Mouse (Mus musculus): Measurements from ENCODE around the gene Baiap2l1. TPM values are rescaled to one million over a fixed set of nuclear protein-coding genes. Genes with fewer than 3 reads are reported as not detected.

The Baiap2l1 gene
- polyA plus RNA-seq, 1 experiment from 2014 or later: 3.2 TPM

DNA sequence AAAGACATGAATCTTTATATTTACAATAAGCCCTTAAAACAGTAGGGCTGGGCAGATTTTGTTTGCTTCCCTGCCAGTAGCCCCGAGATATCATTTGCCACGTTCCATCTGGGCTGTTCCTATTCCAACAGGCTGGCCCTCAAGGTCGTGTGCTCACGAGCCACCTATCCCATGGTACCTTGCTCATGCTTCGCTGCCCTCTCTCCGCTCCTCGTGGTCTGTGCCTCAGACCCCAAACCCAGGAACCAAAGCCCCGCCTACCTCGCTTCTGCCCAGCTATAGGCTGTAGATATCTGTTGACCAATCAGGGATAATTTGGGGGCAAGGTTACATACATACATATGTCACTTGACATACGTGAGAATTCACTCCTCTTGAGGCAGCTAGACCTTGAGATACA, 110.6 kb downstream of the Baiap2l1 start:
- H3K36me3 ChIP-seq (ENCODE audit: control insufficient read depth, insufficient read depth, low read length): no peaks in the 10 kb centered on the region
- DNase-seq (ENCODE audit: low spot score) (no peak), ATAC-seq (ENCODE audit: low FRiP score) (no peak)
- no peak overlapping the region for H3K9ac ChIP-seq (ENCODE audit: low read depth, low read length)
- H3K27me3 ChIP-seq (ENCODE audit: control insufficient read depth, insufficient read depth, low read length): no peaks in the 10 kb centered on the region
- H3K4me2 ChIP-seq (replicated peaks; ENCODE audit: low read depth, low read length): no peak overlapping the region
- H3K4me1 ChIP-seq (replicated peaks; ENCODE audit: control insufficient read depth, insufficient read depth, low read length): no peaks in the 10 kb centered on the region
- H3K4me3 ChIP-seq (ENCODE audit: low read depth, low read length): no peak overlapping the region
- H3K9me3 ChIP-seq (ENCODE audit: control insufficient read depth, low read length): no peaks in the 10 kb centered on the region; the same call in 1 of the 2 replicates
- WGBS: 82% methylated on average over 10 of the region's 10 CpGs
- no peak overlapping the region for H3K27ac ChIP-seq (ENCODE audit: low read depth, low read length)

DNA sequence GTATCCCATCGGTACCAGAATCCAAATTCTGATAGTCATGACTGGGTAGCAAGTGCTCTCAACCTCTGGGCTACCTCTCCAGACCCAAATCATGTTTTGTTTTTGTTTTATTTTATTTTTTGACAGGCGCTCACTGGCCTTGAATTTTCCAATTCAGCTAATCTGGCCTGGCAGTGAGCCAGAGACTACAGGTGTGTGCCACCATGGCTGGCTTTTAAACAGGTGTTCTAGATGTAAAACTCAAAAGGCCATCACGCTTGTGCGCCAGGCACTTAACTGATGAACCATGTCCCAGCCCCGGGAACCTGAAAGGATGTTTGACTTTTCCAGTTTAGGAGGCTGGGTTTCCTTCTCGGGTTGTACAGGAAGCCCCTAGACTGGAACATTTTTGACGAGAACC, 111.2 kb downstream of the Baiap2l1 start:
- Histone ChIP-seq H3K36me3 (ENCODE audit: control insufficient read depth, insufficient read depth, low read length) (no peaks in the 10 kb centered on the region), H3K4me3 (ENCODE audit: low read depth, low read length) (no peak overlapping the region), H3K4me2 (replicated peaks; ENCODE audit: low read depth, low read length) (no peak overlapping the region), H3K9ac (ENCODE audit: low read depth, low read length) (no peak overlapping the region), H3K27ac (ENCODE audit: low read depth, low read length) (no peak overlapping the region), H3K9me3 (ENCODE audit: control insufficient read depth, low read length) (no peaks in the 10 kb centered on the region; the same call in 1 of the 2 replicates), H3K4me1 (replicated peaks; ENCODE audit: control insufficient read depth, insufficient read depth, low read length) (no peaks in the 10 kb centered on the region), H3K27me3 (ENCODE audit: control insufficient read depth, insufficient read depth, low read length) (no peaks in the 10 kb centered on the region)
- WGBS: 86% methylated on average over 7 of the region's 7 CpGs
- no peak for DNase-seq (ENCODE audit: low spot score)
- no peak for ATAC-seq (ENCODE audit: low FRiP score)

- Histone ChIP-seq H3K27ac (ENCODE audit: low read depth, low read length) (no peak overlapping the region), H3K9ac (ENCODE audit: low read depth, low read length) (no peak overlapping the region), H3K36me3 (ENCODE audit: control insufficient read depth, insufficient read depth, low read length) (no peaks in the 10 kb centered on the region), H3K9me3 (ENCODE audit: control insufficient read depth, low read length) (no peaks in the 10 kb centered on the region; the same call in 1 of the 2 replicates), H3K4me1 (replicated peaks; ENCODE audit: control insufficient read depth, insufficient read depth, low read length) (no peaks in the 10 kb centered on the region), H3K4me2 (replicated peaks; ENCODE audit: low read depth, low read length) (no peak overlapping the region), H3K4me3 (ENCODE audit: low read depth, low read length) (no peak overlapping the region), H3K27me3 (ENCODE audit: control insufficient read depth, insufficient read depth, low read length) (no peaks in the 10 kb centered on the region)
- no peak for ATAC-seq (ENCODE audit: low FRiP score)
- DNase-seq (ENCODE audit: low spot score): no peak
- WGBS: 79% methylated on average over 2 of the region's 2 CpGs
Measured at GRCm38 (mm10) chr5:144245592-144245991, 112.3 kb downstream of the Baiap2l1 start.

DNA sequence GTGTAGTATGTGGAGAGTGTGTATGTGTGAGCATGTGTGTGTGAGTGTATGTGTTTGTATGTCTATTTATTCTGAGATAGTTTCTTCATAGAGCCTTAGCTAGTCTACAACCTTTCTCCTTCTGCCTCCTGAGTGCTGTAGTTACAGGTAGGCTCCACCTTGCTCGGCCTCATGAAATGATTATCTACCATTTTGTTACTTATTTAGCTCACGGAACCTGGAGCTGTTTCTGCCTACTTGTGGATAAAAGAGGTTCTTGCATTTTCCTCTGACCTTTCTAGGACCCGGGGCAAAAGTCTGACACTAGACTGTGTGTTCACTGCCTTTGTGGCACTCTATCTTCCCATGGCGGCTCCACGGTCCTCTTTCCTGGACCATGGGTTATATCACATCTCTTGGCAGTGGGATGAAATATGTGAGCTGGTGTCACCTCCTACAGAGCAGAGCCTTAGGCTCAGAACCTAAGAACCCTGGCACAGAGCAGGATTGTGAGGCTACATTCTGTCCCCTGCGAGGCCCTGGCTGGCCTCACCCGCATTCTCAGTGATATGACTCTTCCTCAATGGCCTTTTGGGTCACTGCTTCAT, 113.9 kb downstream of the Baiap2l1 start, which contains the start of gene Bri3:
Bri3 (plus strand) TSS at position 537 of the 587 bp plus-strand sequence.
- Histone ChIP-seq H3K9me3 (ENCODE audit: control insufficient read depth, low read length) (no peaks in the 10 kb centered on the region), H3K36me3 (ENCODE audit: control insufficient read depth, insufficient read depth, low read length) (no peaks in the 10 kb centered on the region), H3K4me1 (replicated peaks; ENCODE audit: control insufficient read depth, insufficient read depth, low read length) (no peaks in the 10 kb centered on the region), H3K27ac (ENCODE audit: low read depth, low read length) (no peak within 1 kb of the TSS), H3K9ac (ENCODE audit: low read depth, low read length) (no peak within 1 kb of the TSS), H3K4me2 (replicated peaks; ENCODE audit: low read depth, low read length) (no peak within 1 kb of the TSS), H3K4me3 (ENCODE audit: low read depth, low read length) (no peak within 1 kb of the TSS), H3K27me3 (ENCODE audit: control insufficient read depth, insufficient read depth, low read length) (no peaks in the 10 kb centered on the region)
- no peak for ATAC-seq (ENCODE audit: low FRiP score)
- 94% methylated on average over 7 of the region's 7 CpGs for WGBS
- DNase-seq (ENCODE audit: low spot score): no peak

GRCm38 (mm10) chr5:144238969-144239368, 118.9 kb downstream of the Baiap2l1 start:
- Histone ChIP-seq H3K27me3 (ENCODE audit: control insufficient read depth, insufficient read depth, low read length) (no peaks in the 10 kb centered on the region), H3K27ac (ENCODE audit: low read depth, low read length) (no peak overlapping the region), H3K4me1 (replicated peaks; ENCODE audit: control insufficient read depth, insufficient read depth, low read length) (no peaks in the 10 kb centered on the region), H3K36me3 (ENCODE audit: control insufficient read depth, insufficient read depth, low read length) (no peaks in the 10 kb centered on the region), H3K9ac (ENCODE audit: low read depth, low read length) (no peak overlapping the region), H3K4me3 (ENCODE audit: low read depth, low read length) (no peak overlapping the region), H3K9me3 (ENCODE audit: control insufficient read depth, low read length) (no peaks in the 10 kb centered on the region), H3K4me2 (replicated peaks; ENCODE audit: low read depth, low read length) (no peak overlapping the region)
- WGBS: 74% methylated on average over 1 of the region's 1 CpGs
- no peak for ATAC-seq (ENCODE audit: low FRiP score)
- no peak for DNase-seq (ENCODE audit: low spot score)

- Histone ChIP-seq H3K4me2 (replicated peaks; ENCODE audit: low read depth, low read length) (no peak overlapping the region), H3K36me3 (ENCODE audit: control insufficient read depth, insufficient read depth, low read length) (no peaks in the 10 kb centered on the region), H3K27ac (ENCODE audit: low read depth, low read length) (no peak overlapping the region), H3K4me3 (ENCODE audit: low read depth, low read length) (no peak overlapping the region), H3K27me3 (ENCODE audit: control insufficient read depth, insufficient read depth, low read length) (no peaks in the 10 kb centered on the region), H3K4me1 (replicated peaks; ENCODE audit: control insufficient read depth, insufficient read depth, low read length) (no peaks in the 10 kb centered on the region), H3K9me3 (ENCODE audit: control insufficient read depth, low read length) (no peaks in the 10 kb centered on the region), H3K9ac (ENCODE audit: low read depth, low read length) (no peak overlapping the region)
- 90% methylated on average over 7 of the region's 7 CpGs for WGBS
- ATAC-seq (ENCODE audit: low FRiP score): no peak
- DNase-seq (ENCODE audit: low spot score): no peak
Measured at GRCm38 (mm10) chr5:144234714-144235113, 123.2 kb downstream of the Baiap2l1 start.

- no peak overlapping the region for H3K27ac ChIP-seq (ENCODE audit: low read depth, low read length)
- H3K9me3 ChIP-seq (ENCODE audit: control insufficient read depth, low read length): no peaks in the 10 kb centered on the region
- DNase-seq (ENCODE audit: low spot score): no peak
- H3K4me2 ChIP-seq (replicated peaks; ENCODE audit: low read depth, low read length): no peak overlapping the region
- no peaks in the 10 kb centered on the region for H3K27me3 ChIP-seq (ENCODE audit: control insufficient read depth, insufficient read depth, low read length)
- H3K4me1 ChIP-seq (replicated peaks; ENCODE audit: control insufficient read depth, insufficient read depth, low read length): no peaks in the 10 kb centered on the region
- ATAC-seq (ENCODE audit: low FRiP score): no peak
- no peak overlapping the region for H3K4me3 ChIP-seq (ENCODE audit: low read depth, low read length)
- no peak overlapping the region for H3K9ac ChIP-seq (ENCODE audit: low read depth, low read length)
- 76% methylated on average over 6 of the region's 6 CpGs for WGBS
- H3K36me3 ChIP-seq (ENCODE audit: control insufficient read depth, insufficient read depth, low read length): no peaks in the 10 kb centered on the region
Measured at GRCm38 (mm10) chr5:144234222-144234621, 123.7 kb downstream of the Baiap2l1 start.

DNA sequence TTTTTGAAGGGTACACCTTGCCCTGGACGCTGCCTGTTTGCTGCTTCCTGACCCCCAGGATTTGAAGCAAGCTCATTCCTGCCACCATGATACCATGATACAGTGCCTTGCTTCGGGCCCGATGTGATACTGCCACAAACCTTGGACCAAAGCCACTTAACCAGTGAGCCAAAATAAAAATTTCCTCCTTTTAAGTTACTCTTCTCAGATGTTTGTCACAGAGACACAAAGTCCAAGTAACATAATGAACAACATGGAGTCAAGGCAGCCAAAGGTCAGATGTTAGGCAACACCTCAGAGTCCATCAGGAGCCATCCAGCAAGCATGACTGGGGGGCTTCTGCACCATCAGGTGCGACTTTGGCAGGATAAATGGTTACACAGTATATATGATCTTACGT, 125.4 kb downstream of the Baiap2l1 start:
- 80% methylated on average over 5 of the region's 5 CpGs for WGBS
- H3K4me2 ChIP-seq (replicated peaks; ENCODE audit: low read depth, low read length): no peak overlapping the region
- ATAC-seq (ENCODE audit: low FRiP score) (no peak), DNase-seq (ENCODE audit: low spot score) (no peak)
- H3K9me3 ChIP-seq (ENCODE audit: control insufficient read depth, low read length): no peaks in the 10 kb centered on the region
- H3K9ac ChIP-seq (ENCODE audit: low read depth, low read length): no peak overlapping the region
- H3K27me3 ChIP-seq (ENCODE audit: control insufficient read depth, insufficient read depth, low read length): no peaks in the 10 kb centered on the region
- no peak overlapping the region for H3K4me3 ChIP-seq (ENCODE audit: low read depth, low read length)
- H3K27ac ChIP-seq (ENCODE audit: low read depth, low read length): no peak overlapping the region
- H3K4me1 ChIP-seq (replicated peaks; ENCODE audit: control insufficient read depth, insufficient read depth, low read length): no peaks in the 10 kb centered on the region
- H3K36me3 ChIP-seq (ENCODE audit: control insufficient read depth, insufficient read depth, low read length): no peaks in the 10 kb centered on the region

- H3K4me3 ChIP-seq (ENCODE audit: low read depth, low read length): no peak overlapping the region
- 100% methylated on average over 1 of the region's 1 CpGs for WGBS
- no peaks in the 10 kb centered on the region for H3K4me1 ChIP-seq (replicated peaks; ENCODE audit: control insufficient read depth, insufficient read depth, low read length)
- ATAC-seq (ENCODE audit: low FRiP score) (no peak), DNase-seq (ENCODE audit: low spot score) (no peak)
- no peaks in the 10 kb centered on the region for H3K36me3 ChIP-seq (ENCODE audit: control insufficient read depth, insufficient read depth, low read length)
- H3K27ac ChIP-seq (ENCODE audit: low read depth, low read length): no peak overlapping the region
- no peaks in the 10 kb centered on the region for H3K9me3 ChIP-seq (ENCODE audit: control insufficient read depth, low read length)
- no peak overlapping the region for H3K9ac ChIP-seq (ENCODE audit: low read depth, low read length)
- H3K4me2 ChIP-seq (replicated peaks; ENCODE audit: low read depth, low read length): no peak overlapping the region
- H3K27me3 ChIP-seq (ENCODE audit: control insufficient read depth, insufficient read depth, low read length): no peaks in the 10 kb centered on the region
Measured at GRCm38 (mm10) chr5:144231410-144231809, 126.5 kb downstream of the Baiap2l1 start.

Measured in hindbrain, embryonic 11.5 days (tissue).